Mouse (Mus musculus) neural tube, embryonic 11.5 days (tissue): ENCODE data around the gene Gm6509. TPM values are rescaled to one million over a fixed set of nuclear protein-coding genes. Genes with fewer than 3 reads are reported as not detected.
"Not testable (repeated sequence)": the region's sequence is repeated elsewhere in the genome, so short reads cannot be mapped to it uniquely, and the experiment has no call there.

Experiments used
- ATAC-seq: fragments of 200-750 bp; cut with Nextera tagmentation; 2 replicates; pipeline ENCODE4 v1.8.0; 2017; ENCODE audit warnings: moderate number of reproducible peaks, mild to moderate bottlenecking, moderate TSS enrichment, moderate library complexity; ENCODE audit not compliant: insufficient read depth, low FRiP score, low TSS enrichment
- DNase-seq: peaks from one replicate; pipeline ENCODE4 v3.0.0-alpha.2; 2015; ENCODE audit warnings: low spot score
- H3K27ac ChIP-seq: fragments of 300-500 bp; sonication (generic); 2 replicates; pipeline ENCODE4 v1.5.1; 2014; ENCODE audit warnings: low read depth, mild to moderate bottlenecking, low read length
- H3K27me3 ChIP-seq: fragments of 300-500 bp; sonication (generic); 2 replicates; pipeline ENCODE4 v1.6.1; 2014; ENCODE audit warnings: mild to moderate bottlenecking, low read length, mixed read lengths; ENCODE audit not compliant: control insufficient read depth, insufficient read depth
- H3K36me3 ChIP-seq: fragments of 300-500 bp; sonication (generic); 2 replicates; pipeline ENCODE4 v1.6.1; 2014; ENCODE audit warnings: mild to moderate bottlenecking, low read length, moderate library complexity, mixed read lengths; ENCODE audit not compliant: control insufficient read depth, insufficient read depth
- H3K4me1 ChIP-seq: fragments of 300-500 bp; sonication (generic); 2 replicates; pipeline ENCODE4 v1.6.1; 2014; ENCODE audit warnings: low read length, mixed read lengths; ENCODE audit not compliant: control insufficient read depth, insufficient read depth
- H3K4me2 ChIP-seq: fragments of 300-500 bp; sonication (generic); 2 replicates; pipeline ENCODE4 v1.6.1; 2014; ENCODE audit warnings: low read depth, mild to moderate bottlenecking, moderate library complexity
- H3K4me3 ChIP-seq: fragments of 300-500 bp; sonication (generic); 2 replicates; pipeline ENCODE4 v1.5.1; 2014; ENCODE audit warnings: low read depth, low read length
- H3K9ac ChIP-seq: fragments of 300-500 bp; sonication (generic); 2 replicates; pipeline ENCODE4 v1.6.1; 2014; ENCODE audit warnings: mild to moderate bottlenecking, low read length
- H3K9me3 ChIP-seq: fragments of 300-500 bp; sonication (generic); 2 replicates; pipeline ENCODE4 v1.6.1; 2016; ENCODE audit warnings: low read length; ENCODE audit not compliant: control insufficient read depth
- WGBS: fragments of 180-500 bp; shearing (Covaris S2); extraction: QIAGEN DNeasy Blood & Tissue Kit; methylation state at CpG from one replicate; pipeline ENCODE4 v1.1.7; 2014; 5-methylcytosine and 5-hydroxymethylcytosine counted together
- polyA plus RNA-seq: library from polyadenylated mRNA; unstranded; fragments of >200 nt; fragmentation: Nextera tagmentation; extraction: Ambion mirVana; gene quantifications from 2 replicates; pipeline ENCODE4 v1.2.1, GENCODE M21; 2014

The Gm6509 gene
- polyA plus RNA-seq: not detected in 2 replicates

- H3K9me3 ChIP-seq, H3K4me3 ChIP-seq, H3K36me3 ChIP-seq, H3K4me2 ChIP-seq, H3K27me3 ChIP-seq, H3K4me1 ChIP-seq, ATAC-seq, DNase-seq, H3K27ac ChIP-seq, H3K9ac ChIP-seq: not testable (repeated sequence)
- WGBS: no CpG with 5 or more reads among the region's 2 CpGs
Measured at GRCm38 (mm10) chr5:94623679-94624078, at the start of gene Gm6509. Gene Gm6509, plus strand, starts transcription at chr5:94623979.

- H3K4me1 ChIP-seq, H3K27me3 ChIP-seq, DNase-seq, H3K36me3 ChIP-seq, H3K9ac ChIP-seq, H3K4me2 ChIP-seq, H3K9me3 ChIP-seq, ATAC-seq, H3K27ac ChIP-seq, H3K4me3 ChIP-seq: not testable (repeated sequence)
- no CpG with 5 or more reads among the region's 1 CpGs for WGBS
Measured at GRCm38 (mm10) chr5:94616242-94616641, 7.5 kb upstream of the Gm6509 start, which contains the start of gene Gm3147. Gene Gm3147, minus strand, starts transcription at chr5:94616342.

- H3K27ac ChIP-seq, H3K4me3 ChIP-seq, H3K4me1 ChIP-seq, ATAC-seq, H3K36me3 ChIP-seq, H3K9me3 ChIP-seq, H3K4me2 ChIP-seq, H3K27me3 ChIP-seq, DNase-seq, H3K9ac ChIP-seq: not testable (repeated sequence)
- WGBS: no CpG with 5 or more reads among the region's 2 CpGs
Measured at GRCm38 (mm10) chr5:94648082-94648481, 24.3 kb downstream of the Gm6509 start, which contains the start of gene Gm6205. Gene Gm6205, plus strand, starts transcription at chr5:94648382.

Other genes with a start within 250 kb of the Gm6509 start
- not detected in 2 replicates for gene Gm7682, start 178.2 kb upstream of the Gm6509 start, polyA plus RNA-seq
- not detected in 2 replicates for gene Gm3139, start 97.7 kb upstream of the Gm6509 start, polyA plus RNA-seq
- not detected in 2 replicates for gene Gm3147, start 7.6 kb upstream of the Gm6509 start, polyA plus RNA-seq
- gene Gm6205, start 24.4 kb downstream of the Gm6509 start, polyA plus RNA-seq: not detected in 2 replicates
- gene Gm3183, start 241.5 kb downstream of the Gm6509 start, polyA plus RNA-seq: not detected in 2 replicates